Mouse (Mus musculus) heart, adult 18-20 months (tissue): Measurements from ENCODE around the gene Zbtb20. TPM values are rescaled to one million over a fixed set of nuclear protein-coding genes. Genes with fewer than 3 reads are reported as not detected.

ENCODE experiments used
- DNase-seq, 2 experiments: peaks; one replicate each; pipeline ENCODE4 v3.0.0; 2021 to 2022; ENCODE audit warnings: mixed read lengths in 1 of 2
- total RNA-seq, 2 experiments: library from RNA; stranded (reverse); gene quantifications; 2 replicates each; pipeline ENCODE4 v1.2.3; 2021

The Zbtb20 gene
- total RNA-seq, 2 experiments from 2014 or later, result 149 to 178 TPM

DNA sequence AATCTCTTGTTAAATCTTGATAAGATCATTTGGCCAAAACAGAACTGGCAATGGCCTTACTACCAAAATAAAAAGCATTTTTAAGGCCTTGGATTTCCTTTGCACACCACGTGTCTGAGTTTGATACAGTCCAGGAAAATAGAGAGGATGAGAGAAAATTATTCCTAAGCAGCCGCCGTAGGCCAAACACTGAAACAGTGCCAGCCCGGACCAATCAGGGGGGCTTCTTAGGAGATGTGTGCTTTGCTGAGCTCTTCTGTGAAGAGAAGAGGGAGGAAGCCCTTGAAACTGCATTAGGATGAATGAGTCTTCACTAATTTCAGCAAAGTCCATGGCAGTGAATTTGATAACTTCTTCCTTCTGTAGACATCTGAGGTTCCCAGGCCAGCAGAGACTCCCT is 635.9 kb downstream of the Zbtb20 start:
- no peak for DNase-seq

DNA sequence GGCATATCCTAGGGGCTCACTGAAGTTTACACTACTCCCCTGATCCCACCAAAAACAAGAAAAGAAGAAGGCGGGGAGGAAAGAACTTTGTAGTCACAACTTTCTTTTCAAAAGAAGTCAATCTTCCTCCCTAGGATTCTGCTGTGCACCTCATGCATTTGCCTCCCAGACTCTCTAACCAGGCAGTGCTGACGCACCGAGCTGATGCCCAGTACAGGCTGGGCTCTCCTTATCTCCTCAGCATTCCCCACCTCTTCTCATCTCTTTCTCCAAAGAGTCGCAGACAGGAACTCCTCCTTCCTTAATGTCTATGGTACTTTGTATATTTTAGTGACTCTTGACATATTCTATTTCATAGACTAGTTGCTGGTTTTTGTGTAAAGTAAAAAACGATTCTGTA is 638.3 kb downstream of the Zbtb20 start:
- no peak for DNase-seq

DNA sequence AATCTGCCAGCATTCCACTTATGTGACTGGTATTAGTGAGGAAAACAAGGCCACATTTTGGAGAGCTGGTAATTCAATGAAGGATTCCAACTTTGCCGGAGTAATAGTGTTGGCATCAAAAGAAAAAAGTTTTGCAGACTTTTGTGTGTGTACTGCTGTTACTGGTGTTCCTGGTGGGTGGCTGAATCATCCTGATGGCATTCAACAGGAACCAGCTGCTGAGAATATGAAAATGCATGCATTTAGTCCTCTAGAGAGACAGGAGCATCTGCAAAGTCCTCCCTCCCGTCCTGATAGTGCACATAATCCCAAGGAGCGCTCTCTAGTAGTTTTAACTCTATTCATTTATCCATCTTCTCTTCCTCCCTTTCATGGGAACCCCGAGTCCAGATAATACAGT is 639.9 kb downstream of the Zbtb20 start:
- DNase-seq, result no peak

DNA sequence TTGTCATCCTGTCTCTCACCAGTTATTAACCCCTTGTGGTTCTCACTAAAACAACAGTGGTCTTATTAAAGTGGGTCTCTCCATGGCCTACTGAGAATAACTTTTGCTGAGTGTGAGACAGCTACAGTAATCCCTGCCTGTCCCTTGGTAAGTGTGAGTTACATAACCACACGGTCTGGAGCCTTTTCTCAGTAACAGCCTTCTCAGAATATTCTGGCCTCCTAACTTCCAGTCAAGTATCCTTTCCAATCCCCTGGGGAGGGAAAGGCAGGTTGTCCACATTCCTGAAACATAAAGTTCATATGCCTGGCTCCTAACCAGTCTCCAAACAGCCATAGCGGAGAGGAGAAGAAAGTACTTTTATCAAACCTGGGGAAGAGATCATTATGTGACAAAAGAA is 644.6 kb downstream of the Zbtb20 start:
- no peak for DNase-seq

DNA sequence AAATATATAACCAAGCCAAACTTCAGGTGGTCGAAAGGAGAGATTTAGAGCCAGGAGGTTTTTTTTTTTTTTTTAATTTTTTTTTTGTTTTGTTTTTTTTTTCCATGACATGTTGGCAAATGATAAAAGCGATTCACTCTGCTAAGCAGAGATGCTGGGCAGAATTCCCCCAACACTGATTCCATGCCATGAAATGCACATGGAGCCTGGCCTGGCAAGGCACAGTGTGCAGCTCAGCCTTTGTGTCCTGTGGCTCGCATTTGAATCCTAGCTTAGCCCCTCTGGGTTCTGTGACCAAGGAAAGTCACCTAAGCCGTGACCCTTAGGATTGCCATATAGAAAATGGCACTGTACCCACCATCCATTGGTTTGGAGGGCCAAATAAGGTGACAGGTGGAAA is 646.8 kb downstream of the Zbtb20 start:
- peak in 1 of 2 experiments; percentile 5 for DNase-seq

DNA sequence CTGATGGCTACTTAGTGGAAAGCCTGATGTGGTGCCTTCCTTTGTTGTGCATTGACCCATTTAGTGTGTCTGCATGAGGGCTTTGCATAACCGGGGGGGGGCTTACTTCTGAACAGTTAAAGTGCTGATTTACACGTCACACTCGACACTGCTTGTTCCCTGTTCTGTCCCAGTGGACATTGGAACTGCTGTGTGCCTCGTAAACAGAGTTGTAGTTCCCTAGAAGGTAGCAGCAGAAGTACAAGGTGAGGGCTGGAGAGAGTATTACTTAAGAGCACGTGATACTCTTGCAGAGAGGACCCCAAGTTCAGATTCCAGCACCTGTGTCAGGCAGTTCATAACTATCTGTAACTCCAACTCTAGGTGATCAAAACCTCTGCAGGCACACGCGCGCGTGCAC is 648.5 kb downstream of the Zbtb20 start:
- DNase-seq, result peak in 1 of 2 experiments; percentile 2

DNA sequence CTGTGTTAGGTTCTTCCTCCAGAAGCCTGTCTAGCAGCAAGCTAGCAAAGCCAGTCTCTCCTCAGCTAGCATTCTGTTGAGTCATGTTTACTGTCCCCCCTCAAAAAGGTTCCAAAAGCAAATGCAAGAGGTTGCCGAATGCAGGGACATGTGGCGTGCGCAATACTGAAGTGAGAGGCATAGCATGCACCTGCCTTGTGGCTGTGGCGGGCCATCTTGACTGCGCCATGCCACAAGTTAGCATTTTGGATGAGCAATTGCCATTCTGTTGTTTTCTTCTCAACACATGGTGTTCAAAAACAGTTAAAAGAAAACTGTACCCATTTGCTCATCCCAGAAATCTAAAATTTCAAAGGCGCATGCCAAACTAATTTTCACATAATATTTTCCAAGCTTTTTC is 649.9 kb downstream of the Zbtb20 start:
- DNase-seq, result no peak

DNA sequence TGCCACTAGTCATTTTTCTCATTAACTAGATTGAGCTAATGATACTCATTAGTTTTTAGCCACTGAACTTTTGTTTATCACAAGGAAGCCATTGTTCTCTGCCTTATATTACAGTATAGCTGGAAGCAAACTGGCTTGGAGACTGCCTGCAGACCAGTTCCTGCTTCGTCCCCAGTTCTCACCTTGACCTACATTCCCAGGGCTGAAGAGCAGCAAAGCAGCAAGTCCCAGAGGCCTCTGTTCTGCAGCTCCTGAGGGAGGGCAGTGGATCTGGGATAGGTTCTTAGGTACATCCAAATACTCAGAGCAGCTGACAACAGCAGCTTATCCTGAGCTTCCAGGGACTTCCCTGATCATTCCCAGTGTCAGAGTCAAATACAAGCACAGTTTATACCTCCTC is 652.6 kb downstream of the Zbtb20 start:
- DNase-seq, result no peak

DNA sequence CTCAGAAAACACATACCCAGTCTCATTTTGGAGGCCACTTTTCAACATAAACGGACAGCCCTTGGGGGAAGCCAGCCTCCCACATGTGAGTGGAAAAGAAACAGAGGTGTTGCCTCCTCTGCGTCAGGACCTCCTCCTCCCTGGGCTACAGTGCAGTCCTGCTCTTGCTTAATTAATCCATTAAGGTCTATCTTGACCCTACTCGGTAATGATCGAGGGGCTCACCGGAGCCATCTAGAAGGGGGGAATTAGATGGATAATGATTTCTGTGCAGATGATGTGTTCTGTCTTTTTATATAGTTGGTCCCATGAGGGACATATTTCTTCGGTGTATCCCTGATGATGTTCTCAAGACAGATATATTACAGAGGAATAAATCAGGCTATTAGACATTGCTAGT is 655.6 kb downstream of the Zbtb20 start:
- DNase-seq, result no peak

DNA sequence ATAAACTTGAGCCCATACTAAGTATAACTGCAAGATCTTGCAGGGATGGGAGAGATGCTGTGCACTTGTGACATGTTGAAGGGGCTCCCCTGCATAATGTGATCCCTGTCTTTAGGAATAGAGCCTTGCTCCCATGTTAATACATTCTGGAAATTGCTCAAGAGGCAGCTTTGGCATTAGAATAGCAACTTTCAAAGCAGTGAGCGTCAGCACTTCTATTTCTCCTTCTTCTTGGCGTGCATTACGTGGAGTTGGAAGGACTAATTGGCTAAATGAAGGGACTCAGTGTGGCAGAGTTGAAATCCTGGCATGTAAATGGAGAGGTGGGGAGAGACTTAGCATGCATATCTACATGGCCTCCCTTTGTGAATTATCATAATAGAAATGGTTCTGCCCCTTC is 658.4 kb downstream of the Zbtb20 start:
- DNase-seq, result no peak

DNA sequence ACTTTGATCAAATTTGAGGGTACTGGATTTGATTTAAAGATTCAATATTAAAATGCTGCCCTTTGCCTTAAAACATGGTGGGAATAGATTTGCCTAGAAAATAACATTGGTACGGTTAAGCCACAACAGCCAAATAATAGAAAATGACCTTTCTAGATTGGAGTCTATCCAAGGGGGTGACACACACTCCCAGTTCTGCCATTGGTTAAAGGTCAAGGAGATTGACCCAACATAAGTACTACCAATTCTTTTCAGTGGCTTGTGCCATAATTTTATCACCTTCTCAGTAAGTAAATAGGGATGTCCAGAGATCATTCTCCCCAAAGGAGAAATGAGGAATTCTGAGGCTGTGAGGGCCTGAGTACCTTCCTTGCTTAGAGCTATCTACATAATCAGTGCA is 660.2 kb downstream of the Zbtb20 start:
- no peak for DNase-seq

DNA sequence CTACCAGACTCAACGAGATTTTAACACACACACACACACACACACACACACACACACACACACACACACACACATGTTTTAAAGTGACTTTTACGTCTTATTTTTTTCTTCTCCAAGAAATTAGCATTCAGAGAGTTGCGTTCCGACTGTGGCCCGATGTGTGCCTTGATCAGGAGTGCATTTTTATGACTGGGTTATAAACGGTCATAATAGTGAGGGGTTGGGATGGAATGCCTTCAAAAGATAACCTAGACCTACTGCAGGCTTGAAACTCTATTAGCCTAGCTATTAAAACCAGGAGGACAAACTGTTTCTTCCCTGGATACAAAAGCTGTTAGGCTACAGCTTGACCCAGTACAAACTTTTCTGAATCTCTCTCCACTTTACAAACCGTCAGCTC is 661.5 kb downstream of the Zbtb20 start:
- no peak for DNase-seq

DNA sequence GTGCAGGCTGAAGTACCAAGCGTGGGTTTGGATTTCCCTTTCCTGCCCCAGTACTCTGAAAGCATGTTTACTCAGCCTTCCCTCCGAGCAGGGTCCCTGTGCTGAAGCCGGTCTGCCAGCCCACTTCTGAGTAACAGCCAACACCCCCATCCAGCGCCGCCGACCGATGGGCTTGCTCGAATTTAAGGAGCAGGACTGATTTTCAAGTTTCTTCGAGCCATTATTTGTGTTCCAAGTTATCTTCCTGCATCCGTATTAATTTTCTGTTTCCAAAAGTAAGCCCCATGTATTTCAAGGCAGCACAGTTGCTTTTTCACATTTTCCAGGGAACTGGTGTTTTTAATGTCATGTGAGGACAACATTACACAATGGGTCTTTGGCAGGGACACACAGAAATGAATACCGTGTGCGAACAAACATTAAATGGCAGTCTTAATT is 664.0 kb downstream of the Zbtb20 start:
- DNase-seq, result peak; percentile 66 to 76

DNA sequence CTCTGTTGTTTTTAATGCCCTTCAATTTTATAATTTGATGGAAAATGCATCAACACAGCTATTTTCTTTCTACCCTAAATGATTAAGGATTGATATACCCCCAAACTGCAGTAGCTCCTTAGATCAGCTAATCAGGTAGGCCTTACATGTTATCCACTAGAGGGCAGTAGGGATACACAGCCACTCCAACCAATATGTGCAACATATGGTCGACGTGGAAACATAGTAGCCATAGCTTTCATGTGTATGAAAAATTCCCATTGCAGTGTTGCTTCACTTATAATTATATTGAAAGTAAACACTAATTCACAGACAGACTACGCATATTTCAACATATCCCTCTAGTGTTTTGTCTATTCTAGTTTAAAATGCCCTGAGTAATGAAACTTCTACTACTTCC is 664.4 kb downstream of the Zbtb20 start:
- no peak for DNase-seq

DNA sequence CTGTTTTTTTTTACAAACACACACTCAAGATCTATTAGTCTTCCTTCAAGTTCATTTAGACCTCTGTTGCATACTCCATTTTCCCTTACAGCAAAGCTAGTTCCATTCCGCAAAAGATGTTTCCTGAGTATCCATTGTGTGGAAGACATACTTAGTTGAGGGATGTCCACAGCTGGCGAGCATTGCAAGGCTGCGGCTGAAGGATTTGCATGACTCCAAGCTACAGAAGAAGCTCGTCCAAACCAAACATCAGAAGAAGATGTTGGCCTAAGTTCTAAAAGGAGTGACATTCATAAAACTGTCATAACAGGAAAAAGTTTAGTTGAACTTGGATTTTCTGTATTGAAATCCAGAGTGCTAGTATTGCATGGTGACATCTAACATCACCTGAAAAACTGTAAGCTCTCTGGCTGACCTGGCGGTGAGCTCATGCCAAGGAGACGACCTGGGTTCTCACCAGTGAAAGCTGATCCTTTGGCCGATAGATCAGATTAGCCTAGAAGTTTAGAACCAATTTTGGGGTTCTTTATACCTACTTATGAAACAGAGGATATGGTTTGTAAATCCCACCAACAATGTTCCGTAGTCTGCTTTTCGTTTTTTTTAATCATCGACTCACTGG is 665.0 kb downstream of the Zbtb20 start:
- peak in 1 of 2 experiments; percentile 47 for DNase-seq

DNA sequence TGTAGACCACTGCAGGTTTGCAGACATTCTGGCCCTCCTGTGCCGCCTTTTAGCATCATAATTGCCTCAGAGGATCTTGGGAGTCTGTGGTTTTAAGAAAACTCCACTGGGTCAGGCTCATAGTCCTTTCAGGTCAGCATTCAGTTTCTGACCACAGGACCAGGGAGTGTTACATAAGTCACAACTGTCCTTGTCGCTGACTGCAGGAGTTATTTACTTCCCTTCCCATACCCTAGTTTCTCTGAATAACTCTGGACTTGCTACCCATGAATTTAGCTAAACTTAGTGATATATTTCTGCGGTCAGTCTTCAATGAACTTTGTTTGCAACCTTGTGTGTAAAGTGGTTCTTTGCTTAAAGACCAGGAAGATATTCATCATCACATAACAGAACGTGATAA is 669.6 kb downstream of the Zbtb20 start:
- DNase-seq, result no peak

DNA sequence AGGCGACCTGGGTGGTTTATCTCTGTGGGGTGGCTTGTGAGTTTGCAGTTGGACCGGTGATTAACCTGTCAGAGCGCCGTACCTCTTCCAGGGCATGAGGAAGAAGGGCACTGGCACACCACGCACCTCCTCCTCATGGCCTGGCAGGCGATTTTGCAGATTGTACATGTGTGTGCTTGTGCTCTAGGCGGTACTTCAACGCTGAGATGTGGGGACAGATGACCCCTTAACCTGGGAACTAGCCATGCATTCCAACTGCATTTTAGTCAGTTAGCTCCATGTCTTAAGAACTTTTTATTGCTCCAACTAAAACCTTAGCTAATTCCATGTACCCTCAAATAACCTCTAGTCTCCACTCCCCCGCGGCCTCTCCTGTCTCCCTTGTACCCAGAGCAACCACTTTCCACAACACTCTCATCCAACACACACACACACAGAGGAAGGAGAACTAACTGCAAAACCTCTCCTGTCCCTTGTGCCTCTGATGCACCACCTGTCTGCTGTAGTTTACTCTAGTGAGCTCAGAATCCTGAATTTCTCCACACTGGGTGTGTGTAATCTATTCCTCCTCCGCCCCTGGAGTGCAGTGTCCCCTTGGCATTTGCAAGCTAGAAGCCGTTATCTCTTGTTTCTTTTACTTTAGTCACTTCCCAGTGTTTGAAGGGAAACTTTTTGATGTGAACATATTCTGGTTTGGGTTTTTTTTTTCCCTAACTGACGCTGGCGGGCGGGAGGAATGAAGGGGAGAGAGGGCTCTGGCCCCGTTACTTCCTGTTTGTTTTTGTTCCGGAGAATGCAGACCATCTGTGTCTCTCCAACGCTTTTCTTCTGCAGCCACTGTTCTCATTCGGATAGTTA is 671.9 kb downstream of the Zbtb20 start:
- peak; percentile 62 to 63 for DNase-seq

DNA sequence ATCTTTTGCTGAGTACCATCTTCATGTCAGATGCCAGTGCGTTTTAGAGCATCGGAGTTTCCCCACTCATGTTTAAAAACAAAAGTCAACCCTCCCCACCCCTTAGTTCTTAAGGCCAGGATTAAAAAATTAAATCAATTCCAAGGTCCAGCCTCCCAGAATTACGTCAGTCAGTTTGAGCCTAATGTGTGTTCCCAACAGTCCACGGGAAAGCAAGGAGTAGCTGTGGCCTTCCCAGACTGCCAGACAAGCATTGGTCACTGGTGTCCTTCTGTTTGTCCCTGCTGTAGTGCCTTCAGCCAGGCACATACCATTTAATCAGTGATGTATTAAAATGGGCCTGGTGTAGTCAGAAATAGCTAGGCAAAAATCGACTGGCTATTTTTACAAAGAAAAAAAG is 673.1 kb downstream of the Zbtb20 start:
- DNase-seq, result peak; percentile 61 to 72

DNA sequence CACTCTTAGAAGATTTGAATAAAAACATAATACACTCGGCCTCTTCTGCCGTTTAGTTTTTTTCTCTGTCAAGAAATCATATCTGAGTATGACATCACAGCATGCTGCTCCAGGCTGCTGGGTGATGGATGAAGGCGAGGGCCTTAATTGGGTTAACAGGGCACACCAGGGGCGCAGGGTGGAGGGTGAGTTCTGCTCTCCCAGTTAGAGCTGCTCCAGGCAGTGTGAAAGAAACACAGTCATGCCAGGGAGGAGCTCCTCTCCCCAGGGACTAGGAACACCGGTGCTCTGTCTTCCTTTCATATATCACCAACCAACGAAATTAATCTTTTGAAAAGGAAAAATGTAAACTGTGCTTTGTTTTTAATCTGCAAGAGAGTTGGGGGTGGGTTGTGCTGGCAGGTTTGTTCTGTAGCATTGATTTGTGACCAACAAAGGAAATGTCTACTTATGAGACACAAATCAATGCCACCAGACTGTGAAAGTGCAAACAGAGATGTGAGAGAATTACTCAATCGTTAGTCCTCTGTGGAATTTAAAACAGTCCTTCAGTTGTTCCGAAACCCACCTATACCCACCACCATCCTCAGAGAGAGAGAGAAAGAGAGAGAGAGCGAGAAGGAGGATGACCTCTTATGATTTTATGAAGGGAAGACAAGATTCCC is 673.9 kb downstream of the Zbtb20 start:
- DNase-seq, result peak in 1 of 2 experiments; percentile 42

DNA sequence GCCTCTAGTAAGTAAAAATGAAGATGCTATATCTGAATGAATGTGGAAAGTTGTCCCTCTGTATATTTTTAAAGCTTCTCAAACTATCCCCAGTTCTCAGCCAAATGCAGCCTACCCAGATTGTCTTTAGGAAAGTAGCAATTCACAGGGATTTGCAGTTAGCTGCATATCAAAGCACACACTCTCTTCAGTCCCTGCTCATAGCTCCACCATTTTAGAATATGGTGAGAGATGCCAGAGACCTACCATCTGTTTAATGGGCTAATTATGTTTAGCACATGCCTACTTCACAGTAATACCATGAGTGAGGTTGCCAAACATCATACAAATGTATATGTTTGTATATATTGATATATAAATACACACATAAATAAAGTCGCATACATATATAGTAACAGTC is 676.8 kb downstream of the Zbtb20 start:
- no peak for DNase-seq

DNA sequence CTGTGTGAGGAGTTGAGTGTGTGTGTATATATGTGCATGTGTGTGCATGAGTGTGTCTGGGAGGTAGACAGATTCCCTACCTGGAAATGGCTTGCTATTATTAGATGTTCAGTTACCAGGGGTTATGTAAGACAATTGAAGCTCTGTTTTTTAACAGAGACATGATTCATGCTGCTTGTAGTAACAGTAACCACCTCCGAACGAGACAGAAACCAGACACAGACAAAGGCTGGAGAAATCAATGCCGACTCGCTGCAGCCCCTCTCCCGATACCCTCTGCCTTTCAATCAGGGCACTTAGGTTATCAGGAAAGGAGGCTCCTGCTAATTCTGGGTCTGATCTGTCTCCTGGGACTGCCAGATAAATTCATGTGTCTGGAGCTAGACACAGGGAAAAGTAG is 681.7 kb downstream of the Zbtb20 start:
- DNase-seq, result no peak

DNA sequence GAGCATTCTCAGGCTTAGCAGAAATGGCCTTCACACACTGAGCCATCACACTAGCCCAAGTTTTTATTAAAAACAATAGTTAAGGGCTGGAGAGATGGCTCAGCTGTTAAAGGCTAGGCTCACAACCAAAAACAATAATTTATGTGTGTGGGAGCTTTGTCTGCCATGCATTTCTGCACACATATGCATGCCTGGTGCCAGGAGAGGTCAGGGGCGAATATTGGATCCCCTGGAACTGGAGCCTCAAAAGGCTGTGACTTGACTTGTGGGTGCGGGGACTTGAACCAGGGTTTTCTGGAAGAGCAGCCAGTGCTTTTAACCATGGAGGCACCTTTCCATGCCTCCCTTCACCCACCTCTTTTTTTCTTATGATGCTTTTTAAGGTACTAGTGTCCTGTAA is 685.6 kb downstream of the Zbtb20 start:
- DNase-seq, result no peak

DNA sequence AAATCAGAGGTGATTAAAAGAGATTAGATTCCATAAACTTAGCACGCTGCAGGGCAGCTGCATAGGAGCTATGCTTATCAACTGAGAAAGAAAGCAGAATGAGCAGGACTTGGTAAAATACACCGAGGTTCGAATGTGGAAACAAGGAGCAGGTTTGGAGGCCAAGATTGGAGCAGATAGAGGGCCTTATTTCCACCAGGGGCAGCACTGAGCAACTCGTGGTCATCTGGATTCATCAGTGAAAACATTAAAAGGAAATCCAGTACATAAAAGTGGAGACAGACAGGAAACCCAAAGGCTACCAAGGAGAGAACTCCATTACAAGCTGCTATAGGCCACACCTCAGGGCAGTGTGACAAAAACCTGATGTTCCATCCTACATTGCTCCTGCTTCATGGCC is 686.3 kb downstream of the Zbtb20 start:
- DNase-seq, result no peak
